Mouse (Mus musculus) fat pad, adult 2 months (tissue): ENCODE measurements around the gene Hacd4.

ENCODE experiments used
- DNase-seq: peaks from one replicate; pipeline ENCODE4 v3.0.0-alpha.2; 2011; ENCODE audit warnings: low read depth, low spot score; ENCODE audit errors: extremely low read depth

Hacd4 gene

DNA sequence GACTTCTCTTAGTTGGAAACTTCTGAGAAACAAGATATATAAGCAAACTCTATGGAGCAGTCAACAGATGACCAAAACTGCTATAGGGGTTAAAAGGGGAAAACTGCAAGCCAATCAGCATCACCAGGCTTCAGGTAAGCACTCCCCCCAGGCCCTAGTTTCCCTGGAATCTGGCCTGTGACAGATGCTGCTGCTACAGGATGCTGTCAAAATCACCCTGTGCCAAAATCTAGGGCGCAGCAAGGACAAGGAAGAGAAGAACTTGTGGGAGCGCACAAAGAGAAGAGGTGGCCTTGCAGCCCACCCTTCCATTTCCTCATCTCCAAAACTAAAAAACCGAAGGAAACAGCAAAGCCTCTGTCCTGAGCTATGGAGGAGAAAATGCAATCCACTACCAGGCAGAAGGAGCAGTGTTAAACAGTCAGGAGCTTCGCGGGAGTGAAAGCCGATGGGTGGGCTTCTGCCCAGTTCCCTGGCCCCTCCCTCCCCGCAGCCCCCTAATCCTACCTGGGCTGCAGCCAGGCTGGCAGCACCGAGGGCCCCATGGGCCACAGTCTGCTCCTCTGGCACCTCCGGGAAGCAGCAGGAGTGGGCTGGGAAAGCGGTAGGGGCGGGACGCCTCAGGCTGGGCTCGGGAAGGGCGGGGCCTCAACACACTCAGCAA, at the start of gene Hacd4:
TSS of gene Hacd4 (minus strand) at position 603 of the 664 bp plus-strand sequence.
- DNase-seq, result no peak

DNA sequence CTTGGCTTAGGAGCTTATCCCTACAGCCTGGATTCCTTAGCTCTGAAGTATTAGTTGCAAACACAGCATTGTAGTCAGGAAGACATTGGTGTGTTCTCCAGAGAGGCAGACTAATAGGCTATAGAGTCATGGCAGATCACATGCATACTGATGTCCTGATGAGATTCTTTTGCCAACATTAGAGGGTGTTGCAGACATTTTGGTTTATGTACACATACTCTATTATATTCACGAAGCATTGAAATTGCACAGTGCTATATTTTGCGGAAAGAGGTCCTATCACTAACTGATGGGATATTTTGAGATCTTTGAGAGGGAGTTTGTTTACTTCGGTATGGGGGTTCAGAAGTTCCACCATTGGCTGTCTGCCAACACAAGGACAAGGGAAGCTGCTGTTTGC, 49.4 kb upstream of the Hacd4 start:
- DNase-seq, result no peak

DNA sequence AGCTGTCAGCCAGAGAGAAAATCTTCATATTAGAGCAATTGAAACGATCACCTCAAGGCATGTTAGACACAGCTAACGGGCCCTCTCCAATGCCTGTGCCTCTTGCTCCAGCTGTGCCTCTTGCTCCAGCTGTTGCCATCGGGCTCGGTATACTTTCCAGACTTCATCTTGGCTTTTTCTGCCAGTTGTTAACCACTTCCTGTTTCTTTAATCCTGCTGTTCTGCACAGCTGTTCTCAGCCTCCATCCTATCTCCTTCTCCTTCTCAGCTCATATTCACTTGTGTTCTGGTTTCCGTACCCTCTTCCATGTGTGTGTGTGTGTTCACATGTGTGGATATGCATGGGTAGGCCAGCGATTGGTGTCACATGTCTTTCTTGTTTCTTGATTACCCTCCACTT, 41.4 kb upstream of the Hacd4 start:
- DNase-seq, result no peak

DNA sequence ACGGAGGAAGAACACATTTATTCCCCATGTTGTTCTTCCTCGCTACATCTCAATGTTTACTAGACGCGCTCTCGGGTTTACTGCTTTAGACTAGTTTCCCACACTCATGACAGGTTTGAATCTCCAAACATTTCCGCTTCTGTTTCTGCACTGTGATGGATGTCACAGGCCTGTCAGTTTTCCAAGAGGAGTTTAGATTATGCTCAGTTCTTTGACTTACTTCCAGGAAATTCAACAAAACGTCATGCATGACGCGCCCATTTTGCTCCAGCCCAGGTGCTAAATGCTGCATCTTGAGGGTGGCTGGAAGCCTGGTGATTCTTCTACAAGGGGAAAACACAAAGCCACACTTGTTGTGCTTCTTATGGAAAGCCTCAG, 40.1 kb upstream of the Hacd4 start:
- no peak for DNase-seq

DNA sequence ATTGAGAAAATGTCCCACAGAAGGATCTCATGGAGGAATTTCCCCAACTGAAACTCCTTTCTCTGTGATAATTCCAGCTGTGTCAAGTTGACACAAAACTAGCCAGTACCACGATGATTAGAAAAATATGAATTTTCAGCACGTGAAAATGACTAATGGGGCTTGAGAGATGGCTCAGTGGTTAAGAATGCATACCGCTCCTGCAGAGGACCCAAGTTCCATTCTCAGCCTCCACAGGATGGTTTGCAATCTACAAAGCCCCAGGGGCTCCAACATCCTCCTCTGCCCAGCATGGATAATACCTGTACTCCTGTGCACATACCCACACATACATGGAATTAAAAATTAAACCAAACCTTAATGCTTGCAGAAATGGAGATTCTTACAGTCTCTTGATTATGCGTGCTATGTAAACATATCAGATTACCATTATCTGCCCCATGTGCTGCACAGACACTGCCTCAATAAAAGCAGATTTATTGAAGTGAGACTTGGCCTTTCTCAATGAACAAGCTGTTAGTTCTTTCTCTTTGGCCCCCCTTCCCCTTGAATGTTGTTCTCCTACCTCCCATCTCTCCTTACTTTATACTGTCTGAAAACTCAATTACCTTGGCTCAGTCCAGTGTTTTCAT, 39.6 kb upstream of the Hacd4 start:
- no peak for DNase-seq

DNA sequence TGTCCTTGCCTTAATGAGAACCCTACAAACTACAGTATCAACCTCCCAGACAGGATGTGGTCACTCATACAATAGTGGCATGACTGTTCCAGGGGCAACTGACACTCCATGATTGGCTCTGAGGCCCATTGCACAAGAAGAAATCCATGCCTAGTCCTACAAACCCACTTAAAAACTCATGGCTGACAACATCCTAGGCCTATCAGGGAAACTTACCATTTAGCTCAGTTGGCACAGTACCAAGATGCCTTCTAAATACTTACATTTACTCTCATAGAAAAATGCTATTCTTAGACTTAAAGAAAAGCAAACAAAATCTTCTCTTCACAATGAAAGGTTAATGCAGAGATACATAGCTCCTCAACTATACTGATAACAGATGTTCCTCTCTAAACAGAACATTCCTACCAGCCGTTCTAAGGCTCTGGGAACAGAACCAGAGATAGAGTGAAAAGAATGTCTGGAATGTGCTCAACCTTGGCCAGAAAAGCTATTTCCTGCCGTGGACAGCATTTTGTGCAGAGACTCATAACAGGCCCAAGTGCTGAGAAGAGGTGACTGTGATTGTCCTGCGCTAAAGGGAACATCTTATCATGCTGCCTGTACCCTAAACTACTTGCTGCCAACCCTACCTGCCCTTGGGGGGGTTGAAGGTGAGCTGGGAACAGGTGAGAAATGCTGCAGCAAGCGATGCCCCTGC, 37.9 kb upstream of the Hacd4 start:
- no peak for DNase-seq

DNA sequence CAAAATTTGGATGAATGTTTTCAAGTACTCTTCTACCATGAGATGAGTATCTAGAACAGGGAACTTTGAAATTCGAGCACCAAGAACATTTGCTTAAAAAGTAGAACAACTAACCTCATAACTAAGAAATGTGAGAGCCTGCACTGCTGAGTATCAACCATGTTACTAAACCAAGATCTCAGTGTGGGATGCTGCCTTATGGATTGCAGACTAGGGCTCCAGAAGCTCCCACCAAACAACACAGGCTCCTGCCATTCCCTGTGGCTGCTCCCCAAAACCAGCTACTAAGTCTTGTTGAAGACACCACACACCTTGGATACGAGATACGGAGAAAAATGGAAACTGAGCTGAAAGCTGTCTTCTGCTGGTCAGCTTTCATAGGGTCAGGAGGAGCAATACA, 37.4 kb upstream of the Hacd4 start:
- no peak for DNase-seq

DNA sequence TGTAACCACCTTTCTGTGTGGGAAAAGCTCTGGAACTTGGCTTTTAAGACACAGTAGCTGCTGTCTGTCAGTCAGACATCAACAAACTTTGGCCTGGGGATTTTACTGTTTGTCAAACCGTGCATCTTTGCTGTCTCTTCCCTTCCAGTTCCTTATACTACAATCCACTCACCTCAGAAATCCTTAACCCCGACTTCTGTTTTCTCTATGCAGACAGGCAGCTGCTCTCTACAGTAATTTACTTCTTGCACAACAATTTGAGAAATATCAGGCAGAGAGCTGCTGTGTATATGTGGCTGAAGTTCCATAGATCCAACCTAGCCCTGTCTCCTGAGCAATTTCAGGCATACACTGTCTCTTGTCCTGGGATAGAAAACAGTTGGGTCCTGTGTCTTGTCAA, 32.8 kb upstream of the Hacd4 start:
- no peak for DNase-seq

DNA sequence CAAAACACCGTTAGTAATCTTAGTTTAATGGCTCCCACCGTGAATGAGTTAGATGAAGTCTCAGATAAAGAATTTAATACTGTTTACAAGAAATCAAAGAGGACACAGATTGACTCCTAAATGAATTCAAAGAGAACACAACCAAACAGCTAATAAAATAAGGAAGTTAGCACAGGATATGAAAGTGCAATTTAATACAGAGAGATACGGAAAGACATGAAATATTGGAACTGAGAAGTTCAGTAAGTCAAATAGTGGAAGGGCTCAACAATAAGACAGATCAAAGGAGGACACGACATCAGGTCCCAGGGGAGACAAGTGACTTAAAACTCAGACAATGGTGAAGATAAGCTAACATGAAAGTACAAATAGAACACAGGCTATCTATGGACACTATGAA, 25.8 kb upstream of the Hacd4 start:
- DNase-seq, result no peak

DNA sequence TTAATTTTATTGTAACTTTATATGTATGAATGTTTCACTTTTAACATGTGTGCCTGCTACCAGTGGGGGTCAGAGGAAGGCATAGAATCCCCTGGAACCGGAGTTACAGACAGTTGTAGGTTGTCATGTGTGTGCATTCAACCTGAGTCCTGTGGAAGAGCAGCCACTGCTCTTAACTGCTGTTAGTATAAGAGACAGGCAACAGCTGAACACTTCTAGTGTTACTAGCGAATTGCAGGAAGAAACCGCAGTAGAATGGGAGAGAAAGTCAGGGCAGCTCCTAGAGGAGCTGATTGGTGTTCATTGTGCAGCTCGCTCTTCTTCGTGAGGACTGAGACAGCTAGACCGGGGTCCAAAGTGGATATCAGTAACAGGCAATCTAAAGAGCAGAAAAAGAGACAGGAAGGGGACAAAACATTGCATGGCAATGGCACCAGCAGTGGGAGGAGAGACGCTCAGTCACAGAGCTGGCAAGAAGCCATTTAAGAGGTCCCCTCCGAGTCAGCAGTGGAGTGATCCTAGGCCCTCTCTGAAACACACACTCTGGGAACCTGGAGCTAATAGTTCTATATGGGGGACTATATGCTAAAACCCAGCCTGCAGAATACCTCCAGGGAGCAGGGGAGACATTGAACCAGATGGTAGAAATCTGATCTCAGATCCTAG, 24.4 kb upstream of the Hacd4 start:
- no peak for DNase-seq

DNA sequence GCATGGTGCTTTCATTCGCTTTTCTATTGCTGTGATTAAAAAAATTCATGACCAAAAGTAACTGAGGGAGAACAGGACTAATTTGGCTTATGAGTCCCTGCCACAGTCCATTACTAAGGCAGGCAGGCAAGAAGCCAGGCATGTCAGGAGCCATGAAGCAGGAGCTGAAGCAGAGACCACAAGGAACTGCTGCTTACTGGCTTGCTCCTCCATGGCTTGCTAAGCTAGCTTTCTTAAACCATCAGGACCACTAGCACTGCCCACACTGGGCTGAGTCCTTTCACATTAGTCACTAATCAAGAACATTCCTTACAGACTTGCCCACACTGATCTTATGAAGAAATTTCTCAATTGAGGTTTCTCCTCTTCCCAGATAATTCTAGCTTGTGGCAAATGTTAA, 23.8 kb upstream of the Hacd4 start:
- no peak for DNase-seq

DNA sequence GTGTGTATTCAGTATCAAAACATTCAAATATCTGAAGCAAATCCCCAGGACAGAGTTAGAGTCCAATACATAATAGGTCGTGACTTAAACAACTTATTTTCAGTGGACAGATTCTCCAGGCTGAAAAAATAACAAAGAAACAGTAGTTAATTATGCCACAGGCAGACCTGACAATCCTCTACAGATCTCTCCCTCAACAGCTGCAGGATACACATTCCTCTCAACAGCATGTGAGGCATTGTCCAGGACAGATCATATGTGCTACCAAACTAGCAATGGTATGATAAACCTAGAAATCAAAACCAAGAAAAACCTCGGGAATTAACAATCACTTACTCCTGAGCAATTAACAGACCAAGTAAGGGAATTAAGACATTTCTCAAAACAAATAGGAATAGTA, 22.6 kb upstream of the Hacd4 start:
- DNase-seq, result no peak

DNA sequence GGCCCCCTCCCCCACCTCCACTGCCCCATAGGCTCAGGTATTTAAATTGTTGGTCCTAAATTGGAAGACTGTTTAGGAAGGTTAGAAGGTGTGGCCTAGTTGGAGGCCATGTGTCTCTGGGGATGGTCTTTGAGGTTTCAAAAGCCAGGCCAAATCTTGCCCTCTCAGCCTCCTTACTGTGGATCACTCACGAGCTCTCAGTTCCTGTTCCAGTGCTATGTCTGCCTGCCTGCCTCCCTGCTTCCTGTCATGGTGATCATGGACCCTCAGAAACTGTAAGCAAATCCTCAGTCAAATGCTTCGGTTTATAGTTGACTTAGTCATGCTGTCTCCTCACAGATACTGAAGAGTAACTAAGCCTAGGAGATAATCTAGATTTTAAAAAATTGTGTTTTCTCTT, 19.9 kb upstream of the Hacd4 start:
- no peak for DNase-seq

DNA sequence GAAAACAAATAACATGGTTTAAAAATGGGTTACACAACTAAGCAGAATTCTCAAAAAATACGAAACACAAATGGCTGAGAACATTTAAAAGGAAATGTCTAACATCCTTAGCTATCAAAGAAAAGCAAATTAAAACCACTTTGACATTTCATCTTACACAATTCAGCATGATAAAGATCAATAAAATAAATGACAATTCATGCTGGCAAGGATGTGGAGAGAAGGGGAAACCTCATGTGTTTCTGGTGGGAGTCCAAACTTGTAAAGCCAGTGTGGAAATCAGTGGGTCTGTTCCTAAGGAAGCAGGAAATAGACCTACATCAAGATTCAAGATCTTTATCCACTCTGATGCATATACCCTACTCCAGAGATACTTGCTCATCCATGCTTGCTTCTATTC, 19.4 kb upstream of the Hacd4 start:
- DNase-seq, result no peak

DNA sequence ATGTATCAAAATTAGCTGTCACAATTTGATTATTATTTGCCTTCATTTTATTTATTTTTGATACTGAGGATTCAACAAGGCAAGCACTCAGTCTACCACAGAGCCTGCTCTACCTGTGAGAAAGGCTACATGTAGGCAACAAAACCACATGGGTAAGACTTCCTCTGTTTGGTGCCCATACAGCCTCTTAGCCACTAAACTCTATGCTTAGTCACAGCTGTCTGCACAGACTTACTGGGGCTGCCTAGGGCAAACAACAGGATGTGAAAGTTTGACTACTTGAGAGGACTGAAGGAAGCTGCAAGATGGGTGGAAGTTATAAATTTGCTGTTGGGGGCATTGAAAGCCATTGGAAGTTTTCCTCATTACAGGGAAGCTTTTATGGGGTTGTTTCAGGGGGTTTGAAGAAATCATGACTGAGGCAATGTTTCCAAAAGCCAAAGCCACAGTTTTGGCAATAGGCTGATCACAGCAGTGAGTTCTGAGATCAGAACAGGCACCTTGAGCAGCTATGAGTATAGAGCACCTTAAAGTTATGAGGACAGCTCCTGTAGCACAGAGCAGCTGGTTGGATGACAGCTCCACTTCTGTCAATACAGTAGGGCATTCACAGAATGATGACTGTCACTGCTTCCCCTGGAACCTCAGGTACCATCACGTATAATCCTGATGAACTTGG, 11.5 kb upstream of the Hacd4 start:
- no peak for DNase-seq

DNA sequence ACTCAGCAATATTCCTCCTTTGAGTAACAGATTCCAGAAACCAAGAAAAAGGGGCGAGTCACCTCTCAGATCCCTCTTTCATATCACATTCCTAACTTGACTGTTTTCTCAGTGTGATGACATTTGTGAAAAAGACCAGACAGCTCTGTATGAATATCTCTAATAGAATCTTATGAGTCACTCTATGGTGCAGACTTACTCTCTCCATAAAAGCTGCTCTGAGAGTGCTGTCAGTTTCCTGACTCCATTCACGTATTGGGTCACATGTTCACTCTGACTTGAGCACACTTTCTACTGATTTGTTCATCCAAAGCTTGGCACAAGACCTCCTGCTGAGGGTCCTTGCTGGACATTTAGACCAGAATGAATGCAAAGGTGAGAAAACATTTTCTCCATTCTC, 10.2 kb upstream of the Hacd4 start:
- no peak for DNase-seq

DNA sequence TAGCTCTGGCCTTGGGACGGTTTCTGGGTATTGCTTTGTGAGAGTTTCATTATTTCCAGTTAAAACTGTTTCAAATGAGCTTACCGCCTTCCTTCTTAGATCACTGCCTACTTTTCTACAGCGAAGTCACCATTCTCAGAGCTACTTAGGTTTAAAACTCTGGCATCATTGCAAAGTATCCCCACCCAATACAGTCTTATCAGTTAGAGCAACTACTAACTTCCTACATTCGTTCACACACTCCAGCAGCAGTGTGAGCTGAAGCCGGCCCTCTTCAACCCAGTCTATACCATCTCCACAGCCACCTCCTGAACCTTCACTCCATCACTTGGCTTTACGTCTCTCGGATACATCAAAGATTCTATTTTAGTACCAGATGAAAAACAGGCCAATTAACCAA, 2.1 kb upstream of the Hacd4 start:
- DNase-seq, result no peak

DNA sequence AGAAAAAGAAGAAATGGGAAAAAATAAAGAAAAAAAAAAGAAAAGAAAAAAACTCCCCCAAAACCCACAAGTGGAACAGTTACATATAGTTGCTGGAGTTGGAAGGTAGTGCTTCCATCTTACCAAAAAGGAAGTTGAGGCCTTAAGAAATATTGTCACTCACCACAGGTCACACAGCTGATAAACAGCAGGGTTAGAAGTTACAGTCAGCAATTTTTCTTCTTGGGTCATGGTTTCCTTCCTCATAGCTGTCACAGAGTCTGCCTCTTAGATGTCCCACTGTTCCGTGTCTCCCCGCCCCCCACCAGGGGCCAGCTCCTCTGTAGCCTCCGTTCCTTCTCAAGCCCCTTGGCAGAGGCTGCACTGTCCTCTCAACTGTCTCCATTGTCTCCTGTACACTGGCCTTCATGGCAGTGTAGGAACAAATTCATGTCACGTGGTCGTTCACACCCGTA, 968 bp upstream of the Hacd4 start:
- DNase-seq, result no peak

DNA sequence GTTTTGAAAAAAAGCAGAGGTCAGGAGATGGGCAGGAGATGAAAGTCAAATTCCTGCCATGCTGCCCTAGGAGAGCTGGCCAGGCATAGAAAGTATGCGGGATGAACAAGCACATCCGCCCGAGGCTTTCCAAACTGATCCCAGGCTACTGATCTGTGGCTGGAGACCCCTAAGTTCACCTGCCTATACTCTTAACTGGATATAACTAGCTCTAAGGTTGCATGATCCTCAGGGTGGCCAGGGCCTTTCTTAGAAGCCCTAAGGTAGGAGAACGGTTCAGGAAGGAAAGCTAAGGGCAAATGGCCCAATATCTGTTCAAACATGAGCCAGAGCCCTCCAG, 232 bp upstream of the Hacd4 start:
- DNase-seq, result no peak

DNA sequence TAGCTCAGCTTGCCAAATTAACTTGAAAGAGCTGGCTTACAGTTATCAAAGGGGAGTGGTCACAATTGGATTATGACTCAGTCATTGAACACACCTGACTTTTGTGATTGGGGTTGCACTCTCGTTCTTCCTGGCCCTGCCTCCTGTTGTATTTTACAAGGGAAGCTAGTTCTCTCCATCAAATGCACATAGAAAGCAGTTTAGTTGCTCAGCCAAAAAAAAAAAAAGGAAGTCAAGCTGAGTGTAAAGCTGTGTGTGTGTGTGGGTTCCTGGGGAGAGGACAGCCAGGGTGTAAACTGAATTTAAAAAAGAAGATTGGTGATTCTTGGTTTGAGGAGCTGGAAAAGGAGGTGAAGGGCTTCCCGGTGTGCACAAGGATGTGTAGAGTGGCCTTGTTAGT, 811 bp downstream of the Hacd4 start:
- DNase-seq, result no peak

DNA sequence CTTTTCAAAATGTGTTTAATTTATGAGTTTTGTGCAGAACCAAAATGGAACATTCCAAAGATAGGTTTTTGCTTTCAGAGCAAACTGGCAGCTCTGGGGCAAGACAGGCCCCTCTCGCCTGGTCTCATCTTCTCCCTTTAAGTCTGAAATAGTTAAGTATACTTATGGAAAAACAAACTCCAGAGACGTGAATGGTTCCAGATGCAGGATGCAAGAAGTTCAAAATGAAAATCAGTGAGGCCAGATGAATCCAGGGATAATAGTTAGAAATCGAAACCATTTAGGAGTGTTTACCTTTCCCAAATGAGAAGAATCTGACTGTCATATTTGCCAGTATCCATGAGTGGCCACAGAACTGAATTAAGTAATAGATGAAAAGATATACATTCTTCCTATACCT, 1.6 kb downstream of the Hacd4 start:
- DNase-seq, result no peak
